Mouse (Mus musculus) stomach, embryonic 14.5 days (tissue): ENCODE measurements around the gene Sae1. TPM values are rescaled to one million over a fixed set of nuclear protein-coding genes. Genes with fewer than 3 reads are reported as not detected.

Experiments
- ATAC-seq: fragments of 200-750 bp; cut with Nextera tagmentation; 2 replicates; pipeline ENCODE4 v1.8.0; 2017; ENCODE audit warnings: low read depth, moderate TSS enrichment; ENCODE audit not compliant: insufficient number of reproducible peaks, insufficient read depth, low FRiP score
- H3K27ac ChIP-seq: fragments of 300-500 bp; sonication (generic); 2 replicates; pipeline ENCODE4 v1.5.1; 2014; ENCODE audit warnings: mild to moderate bottlenecking, low read length, moderate library complexity, mixed read lengths
- H3K27me3 ChIP-seq: fragments of 300-500 bp; sonication (generic); 2 replicates; pipeline ENCODE4 v1.6.1; 2014; ENCODE audit warnings: low read length, control low read depth, mixed read lengths; ENCODE audit not compliant: control insufficient read depth, insufficient read depth
- H3K36me3 ChIP-seq: fragments of 300-500 bp; sonication (generic); 2 replicates; pipeline ENCODE4 v1.6.1; 2014; ENCODE audit warnings: mild to moderate bottlenecking, control low read depth, low read length, moderate library complexity, mixed read lengths; ENCODE audit not compliant: control insufficient read depth, insufficient read depth
- H3K4me1 ChIP-seq: fragments of 300-500 bp; sonication (generic); 2 replicates; pipeline ENCODE4 v1.6.1; 2014; ENCODE audit warnings: low read length, control low read depth, mixed read lengths; ENCODE audit not compliant: control insufficient read depth, insufficient read depth
- H3K4me2 ChIP-seq: fragments of 300-500 bp; sonication (generic); replicated peaks from 2 replicates; pipeline ENCODE4 v1.6.1; 2014; ENCODE audit warnings: low read depth, low read length, control low read depth
- H3K4me3 ChIP-seq: fragments of 300-500 bp; sonication (generic); 2 replicates; pipeline ENCODE4 v1.5.1; 2014; ENCODE audit warnings: low read depth, low read length, control low read depth
- H3K9ac ChIP-seq: fragments of 300-500 bp; sonication (generic); replicated peaks from 2 replicates; pipeline ENCODE4 v1.6.1; 2014; ENCODE audit warnings: low read depth, mild to moderate bottlenecking, control low read depth, low read length, moderate library complexity, mixed read lengths
- H3K9me3 ChIP-seq: fragments of 300-500 bp; sonication (generic); 2 replicates; pipeline ENCODE4 v1.6.1; 2016; ENCODE audit warnings: low read depth, low read length, control low read depth; ENCODE audit not compliant: control insufficient read depth
- WGBS: fragments of 180-500 bp; shearing (Covaris S2); extraction: QIAGEN DNeasy Blood & Tissue Kit; methylation state at CpG from one replicate; pipeline ENCODE4 v1.1.7; 2014; 5-methylcytosine and 5-hydroxymethylcytosine counted together
- polyA plus RNA-seq: library from polyadenylated mRNA; unstranded; fragments of >200 nt; fragmentation: Nextera tagmentation; extraction: Ambion mirVana; gene quantifications from 2 replicates; pipeline ENCODE4 v1.2.1, GENCODE M21; 2014

The Sae1 gene
- polyA plus RNA-seq, 1 experiment from 2014 or later = 266 TPM

GRCm38 (mm10) chr7:16294837-16295236 is 92.8 kb downstream of the Sae1 start:
- H3K4me1 ChIP-seq = 0 out of 2 replicates have a peak, but pooled peaks cover 9% of the 10 kb centered on the region
- WGBS = under 1% methylated on average over 23 of the region's 23 CpGs
- no peaks in the 10 kb centered on the region for H3K9me3 ChIP-seq
- peak; percentile 72 for ATAC-seq
- H3K27me3 ChIP-seq = no peaks in the 10 kb centered on the region
- H3K4me2 ChIP-seq = peak overlapping the region; percentile 83
- H3K36me3 ChIP-seq = no peaks in the 10 kb centered on the region
- H3K27ac ChIP-seq = peak overlapping the region; percentile 84
- H3K4me3 ChIP-seq = peak overlapping the region; percentile 43
- no peak overlapping the region; the same call in 1 of the 2 replicates for H3K9ac ChIP-seq

- Histone ChIP-seq H3K9me3 (no peaks in the 10 kb centered on the region), H3K36me3 (no peaks in the 10 kb centered on the region), H3K4me2 (peak overlapping the region; percentile 83; the same call in 1 of the 2 replicates), H3K27me3 (no peaks in the 10 kb centered on the region), H3K9ac (no peak overlapping the region), H3K27ac (no peak overlapping the region), H3K4me3 (no peak overlapping the region), H3K4me1 (0 out of 2 replicates have a peak, but pooled peaks cover 9% of the 10 kb centered on the region)
- ATAC-seq = no peak
- WGBS = 25% methylated on average over 4 of the region's 4 CpGs
Observed at GRCm38 (mm10) chr7:16294346-16294745, 93.3 kb downstream of the Sae1 start.

- H3K4me1 ChIP-seq = peaks cover 7% of the 10 kb centered on the region; the same call in 1 of the 2 replicates
- H3K27me3 ChIP-seq = no peaks in the 10 kb centered on the region
- H3K4me2 ChIP-seq = no peak overlapping the region
- H3K4me3 ChIP-seq = no peak overlapping the region
- no peak for ATAC-seq
- WGBS = 74% methylated on average over 1 of the region's 1 CpGs
- H3K36me3 ChIP-seq = peaks cover 12% of the 10 kb centered on the region
- no peaks in the 10 kb centered on the region for H3K9me3 ChIP-seq
- no peak overlapping the region for H3K9ac ChIP-seq
- no peak overlapping the region for H3K27ac ChIP-seq
Observed at GRCm38 (mm10) chr7:16287791-16288190, 99.8 kb downstream of the Sae1 start.

GRCm38 (mm10) chr7:16287016-16287415 is 100.6 kb downstream of the Sae1 start:
- H3K36me3 ChIP-seq = peaks cover 19% of the 10 kb centered on the region
- peak overlapping the region; percentile 69 for H3K9ac ChIP-seq
- ATAC-seq = no peak
- peak overlapping the region; percentile 61 for H3K4me3 ChIP-seq
- H3K4me2 ChIP-seq = peak overlapping the region; percentile 46
- peak overlapping the region; percentile 96; the same call in 1 of the 2 replicates for H3K27ac ChIP-seq
- H3K9me3 ChIP-seq = no peaks in the 10 kb centered on the region
- H3K27me3 ChIP-seq = no peaks in the 10 kb centered on the region
- peaks cover 7% of the 10 kb centered on the region; the same call in 1 of the 2 replicates for H3K4me1 ChIP-seq
- WGBS = 78% methylated on average over 2 of the region's 2 CpGs

- H3K4me1 ChIP-seq = peaks cover 7% of the 10 kb centered on the region; the same call in 1 of the 2 replicates
- H3K4me2 ChIP-seq = peak within 1 kb of the TSS; percentile 64
- peak within 1 kb of the TSS; percentile 61 for H3K4me3 ChIP-seq
- peak within 1 kb of the TSS; percentile 69 for H3K9ac ChIP-seq
- peaks cover 26% of the 10 kb centered on the region for H3K36me3 ChIP-seq
- peak within 1 kb of the TSS; percentile 96 for H3K27ac ChIP-seq
- H3K27me3 ChIP-seq = no peaks in the 10 kb centered on the region
- H3K9me3 ChIP-seq = no peaks in the 10 kb centered on the region
- 2% methylated on average over 70 of the region's 70 CpGs for WGBS
- ATAC-seq = peak; percentile 89
Observed at GRCm38 (mm10) chr7:16286026-16286961, 101.3 kb downstream of the Sae1 start, which contains the start of gene Ccdc9. Ccdc9 (minus strand) TSS chr7:16286795.

- peak overlapping the region; percentile 64 for H3K4me2 ChIP-seq
- peaks cover 34% of the 10 kb centered on the region for H3K36me3 ChIP-seq
- WGBS = 1% methylated on average over 14 of the region's 14 CpGs
- H3K4me1 ChIP-seq = peaks cover 7% of the 10 kb centered on the region; the same call in 1 of the 2 replicates
- H3K9ac ChIP-seq = no peak overlapping the region
- no peaks in the 10 kb centered on the region for H3K27me3 ChIP-seq
- H3K27ac ChIP-seq = peak overlapping the region; percentile 66; the same call in 1 of the 2 replicates
- peak overlapping the region; percentile 61 for H3K4me3 ChIP-seq
- no peaks in the 10 kb centered on the region for H3K9me3 ChIP-seq
- peak; percentile 62 for ATAC-seq
Observed at GRCm38 (mm10) chr7:16285450-16286025, 102.1 kb downstream of the Sae1 start.

- Histone ChIP-seq H3K4me1 (peaks cover 7% of the 10 kb centered on the region; the same call in 1 of the 2 replicates), H3K4me3 (peak overlapping the region; percentile 61), H3K4me2 (peak overlapping the region; percentile 64), H3K9me3 (no peaks in the 10 kb centered on the region), H3K36me3 (peaks cover 37% of the 10 kb centered on the region), H3K27me3 (no peaks in the 10 kb centered on the region), H3K27ac (peak overlapping the region; percentile 66; the same call in 1 of the 2 replicates), H3K9ac (no peak overlapping the region)
- no peak for ATAC-seq
- 45% methylated on average over 9 of the region's 9 CpGs for WGBS
Observed at GRCm38 (mm10) chr7:16284904-16285303, 102.7 kb downstream of the Sae1 start.

GRCm38 (mm10) chr7:16284001-16284400 is 103.6 kb downstream of the Sae1 start:
- no peak for ATAC-seq
- Histone ChIP-seq H3K4me2 (no peak overlapping the region), H3K9me3 (no peaks in the 10 kb centered on the region), H3K36me3 (peaks cover 41% of the 10 kb centered on the region), H3K9ac (no peak overlapping the region), H3K27ac (no peak overlapping the region), H3K4me3 (no peak overlapping the region), H3K4me1 (peaks cover 7% of the 10 kb centered on the region; the same call in 1 of the 2 replicates), H3K27me3 (no peaks in the 10 kb centered on the region)
- WGBS = 88% methylated on average over 8 of the region's 8 CpGs
